ENCODE assay signal across 9 mouse cellular contexts in genomic region chrX:142200295-142200694, GRCm38 (mm10). TPM values are rescaled to one million over a fixed set of nuclear protein-coding genes. Genes with fewer than 3 reads are reported as not detected.
DNase-seq lines count a peak whose midpoint lies in the region; ATAC-seq and TF ChIP-seq lines count a peak whose summit lies in the region.
"Had no signal": no experiment of that assay in that cellular context is flagged by ENCODE, and none has a peak within 500 bp of the region (broad histone marks: within the 10 kb centered on the region; RNA-seq: fewer than 3 reads in every experiment).

No protein-coding gene starts in this region.

- no peak for TF ChIP-seq POLR2A in ES-Bruce4 (IDR thresholded peaks at IDR 0.05; ENCODE audit: insufficient read depth, low read length)

- no peaks in the 10 kb centered on the region for H3K4me1 ChIP-seq in intestine, postnatal 0 days (replicated peaks; ENCODE audit: control insufficient read depth, insufficient read depth, low read length)
- H3K4me1 ChIP-seq in intestine, embryonic 16.5 days (ENCODE audit: control insufficient read depth, insufficient read depth, low read length), result no peaks in the 10 kb centered on the region
- H3K4me1 ChIP-seq in ES-Bruce4 (ENCODE audit: control insufficient read depth, insufficient read depth, low read length), result no peaks in the 10 kb centered on the region
- H3K4me1 ChIP-seq in neural tube, embryonic 14.5 days (ENCODE audit: control insufficient read depth, insufficient read depth, low read length), result no peaks in the 10 kb centered on the region
- H3K4me1 ChIP-seq: megakaryocyte, embryonic 14.5 days had no signal

- TF ChIP-seq EP300 in ES-Bruce4 (IDR thresholded peaks at IDR 0.05; ENCODE audit: insufficient read depth, low read depth, low read length), result no peak

- no peak overlapping the region for H3K27ac ChIP-seq in intestine, postnatal 0 days (ENCODE audit: low read depth, low read length)
- H3K27ac ChIP-seq in intestine, embryonic 16.5 days (ENCODE audit: low read length), result no peak overlapping the region
- H3K27ac ChIP-seq in ES-Bruce4 (ENCODE audit: insufficient read depth, low read length), result no peak overlapping the region
- H3K27ac ChIP-seq in left cerebral cortex, adult 2 months, result no peak overlapping the region
- H3K27ac ChIP-seq in neural tube, embryonic 14.5 days (ENCODE audit: low read depth, low read length), result no peak overlapping the region

- intact Hi-C loops in left cerebral cortex, adult 2 months (cut with DNase I), result loop anchor here (1.0 to 10.0 kb wide), 2 partner anchors 114 to 605 kb away; no protein-coding TSS in a partner anchor
- intact Hi-C loops in gastrocnemius, postnatal 36 days (cut with DNase I), result loop anchor here (5.0 kb wide), 1 partner anchor 112 kb away; no protein-coding TSS in a partner anchor

- H3K9me3 ChIP-seq in intestine, postnatal 0 days (ENCODE audit: control insufficient read depth), result no peaks in the 10 kb centered on the region
- H3K9me3 ChIP-seq in intestine, embryonic 16.5 days (ENCODE audit: control insufficient read depth, low read length), result no peaks in the 10 kb centered on the region
- H3K9me3 ChIP-seq in ES-Bruce4 (replicated peaks; ENCODE audit: control insufficient read depth, insufficient read depth, low read length, poor library complexity, severe bottlenecking), result no peaks in the 10 kb centered on the region
- H3K9me3 ChIP-seq in neural tube, embryonic 14.5 days (ENCODE audit: control insufficient read depth, low read length), result no peaks in the 10 kb centered on the region
- H3K9me3 ChIP-seq: megakaryocyte, embryonic 14.5 days had no signal

- no peak overlapping the region for H3K4me3 ChIP-seq in intestine, postnatal 0 days (ENCODE audit: low read depth, low read length)
- no peak overlapping the region for H3K4me3 ChIP-seq in intestine, embryonic 16.5 days (ENCODE audit: low read length)
- H3K4me3 ChIP-seq in ES-Bruce4 (ENCODE audit: low read depth, low read length), result no peak overlapping the region
- H3K4me3 ChIP-seq in left cerebral cortex, adult 2 months, result no peak overlapping the region
- H3K4me3 ChIP-seq in neural tube, embryonic 14.5 days (ENCODE audit: low read depth, low read length), result no peak overlapping the region
- H3K4me3 ChIP-seq: megakaryocyte, embryonic 14.5 days had no signal

- H3K4me2 ChIP-seq in intestine, postnatal 0 days (replicated peaks; ENCODE audit: low read depth), result no peak overlapping the region
- H3K4me2 ChIP-seq in intestine, embryonic 16.5 days (ENCODE audit: low read depth, low read length), result no peak overlapping the region
- H3K4me2 ChIP-seq in neural tube, embryonic 14.5 days (ENCODE audit: low read depth, low read length), result no peak overlapping the region

- DNase-seq in c-Kit-positive CD71-negative TER-119-negative erythroid progenitor cells, embryonic 14.5 days (ENCODE audit: low read depth), result peak; percentile 17
- peak; percentile 2 to 20 for DNase-seq in frontal cortex, postnatal 10 days (ENCODE audit: low spot score in 2 of 2)
- peak; percentile 28 to 31 for DNase-seq in left cerebral cortex, adult 2 months (ENCODE audit: extremely low spot score in 1 of 2, low spot score in 2 of 2)
- no peak for DNase-seq in gastrocnemius, postnatal 36 days

- no peaks in the 10 kb centered on the region for H3K27me3 ChIP-seq in intestine, postnatal 0 days (replicated peaks; ENCODE audit: control insufficient read depth, insufficient read depth, low read length)
- no peaks in the 10 kb centered on the region for H3K27me3 ChIP-seq in intestine, embryonic 16.5 days (replicated peaks; ENCODE audit: control insufficient read depth, insufficient read depth, low read length)
- H3K27me3 ChIP-seq in ES-Bruce4 (ENCODE audit: control insufficient read depth, insufficient read depth, low read length, poor library complexity, severe bottlenecking), result no peaks in the 10 kb centered on the region
- no peaks in the 10 kb centered on the region for H3K27me3 ChIP-seq in neural tube, embryonic 14.5 days (ENCODE audit: control insufficient read depth, insufficient read depth, low read length)

- WGBS in intestine, postnatal 0 days, result 12% methylated on average over 3 of the region's 3 CpGs
- WGBS in intestine, embryonic 16.5 days, result 13% methylated on average over 3 of the region's 3 CpGs
- WGBS in neural tube, embryonic 14.5 days, result 9% methylated on average over 3 of the region's 3 CpGs

- no peak overlapping the region for H3K9ac ChIP-seq in intestine, postnatal 0 days (ENCODE audit: low read depth, low read length)
- no peak overlapping the region for H3K9ac ChIP-seq in intestine, embryonic 16.5 days (ENCODE audit: low read depth, low read length)
- no peak overlapping the region for H3K9ac ChIP-seq in ES-Bruce4 (ENCODE audit: low read depth, poor library complexity, severe bottlenecking)
- no peak overlapping the region for H3K9ac ChIP-seq in neural tube, embryonic 14.5 days (replicated peaks; ENCODE audit: low read depth, low read length)

- H3K36me3 ChIP-seq in intestine, postnatal 0 days (ENCODE audit: control insufficient read depth, insufficient read depth), result no peaks in the 10 kb centered on the region
- no peaks in the 10 kb centered on the region for H3K36me3 ChIP-seq in intestine, embryonic 16.5 days (ENCODE audit: control insufficient read depth, insufficient read depth, low read length)
- no peaks in the 10 kb centered on the region for H3K36me3 ChIP-seq in ES-Bruce4 (ENCODE audit: control insufficient read depth, insufficient read depth, low read length, poor library complexity, severe bottlenecking)
- no peaks in the 10 kb centered on the region for H3K36me3 ChIP-seq in neural tube, embryonic 14.5 days (ENCODE audit: control insufficient read depth, insufficient read depth, low read length)

- ATAC-seq in intestine, postnatal 0 days, result no peak
- ATAC-seq in intestine, embryonic 16.5 days, result no peak
- ATAC-seq in neural tube, embryonic 14.5 days (ENCODE audit: low read depth), result 0 out of 2 replicates have a peak, but pooled peaks have one; percentile 46

- TF ChIP-seq CTCF in intestine, postnatal 0 days (IDR thresholded peaks at IDR 0.05; ENCODE audit: low read depth), result peak; percentile 91
- peak; percentile 5 for TF ChIP-seq CTCF in ES-Bruce4 (IDR thresholded peaks at IDR 0.05; ENCODE audit: low read depth, low read length)
- TF ChIP-seq CTCF in left cerebral cortex, adult 2 months (IDR thresholded peaks at IDR 0.05), result peak; percentile 98

RNA-seq across cellular contexts. Expression of gene Gucy2f, which starts 3.6 kb away (rescaled TPM):
- polyA plus RNA-seq in intestine, postnatal 0 days (2015; fragmentation: Nextera tagmentation; extraction: Ambion mirVana), result not detected in 2 replicates
- polyA plus RNA-seq in intestine, embryonic 16.5 days (2015; fragmentation: Nextera tagmentation; extraction: Ambion mirVana), result not detected in 2 replicates
- polyA plus RNA-seq in ES-Bruce4 (2011; ENCODE audit: insufficient read depth, insufficient read length, low read depth, missing spikeins), result not detected in 2 replicates
- under 1 TPM; 0.68 to 0.72 TPM for total RNA-seq in left cerebral cortex, adult 2 months (2021)
- polyA plus RNA-seq in neural tube, embryonic 14.5 days (2014; fragmentation: Nextera tagmentation; extraction: Ambion mirVana), result 0.04 and 0.06 TPM in 2 replicates
- total RNA-seq in gastrocnemius, postnatal 36 days (2021), result not detected

RNA-seq across cellular contexts. Expression of gene Nxt2, which starts 26.3 kb away (rescaled TPM):
- polyA plus RNA-seq in intestine, postnatal 0 days (2015; fragmentation: Nextera tagmentation; extraction: Ambion mirVana), result 12.1 and 12.7 TPM in 2 replicates
- 23.2 and 24.3 TPM in 2 replicates for polyA plus RNA-seq in intestine, embryonic 16.5 days (2015; fragmentation: Nextera tagmentation; extraction: Ambion mirVana)
- 12.8 and 13.2 TPM in 2 replicates for polyA plus RNA-seq in ES-Bruce4 (2011; ENCODE audit: insufficient read depth, insufficient read length, low read depth, missing spikeins)
- 10 to 100 TPM; 29.1 to 29.8 TPM for total RNA-seq in left cerebral cortex, adult 2 months (2021)
- 20.9 and 26.1 TPM in 2 replicates for polyA plus RNA-seq in neural tube, embryonic 14.5 days (2014; fragmentation: Nextera tagmentation; extraction: Ambion mirVana)
- total RNA-seq in gastrocnemius, postnatal 36 days (2021), result 1 to 10 TPM; 2.4 to 2.8 TPM

Comparison
In these comparisons a context has a peak if more than half of its experiments do, and no peak if none do; other contexts are left out.
1. CTCF ChIP-seq: peak in every context shown above with its lines; median percentile 98 in left cerebral cortex, adult 2 months; 91 in intestine, postnatal 0 days; 5 in ES-Bruce4.
2. DNase-seq: peak in c-Kit-positive CD71-negative TER-119-negative erythroid progenitor cells, embryonic 14.5 days (single experiment), frontal cortex, postnatal 10 days (2 of 2) and left cerebral cortex, adult 2 months (2 of 2); none in gastrocnemius, postnatal 36 days (0 of 2).